Mouse (Mus musculus): ENCODE results near the gene Tle2. TPM values are rescaled to one million over a fixed set of nuclear protein-coding genes. Genes with fewer than 3 reads are reported as not detected.

Tle2 gene
- total RNA-seq, 2 experiments from 2014 or later, result 30.1 to 65.0 TPM

Other genes with a start within 250 kb of the Tle2 start
- gene Tbxa2r, start 245.8 kb upstream of the Tle2 start, total RNA-seq (2021), result 10 to 100 TPM; 53.2 to 53.9 TPM
- 1 to 10 TPM; 3.5 to 7.7 TPM for gene Gipc3, start 231.3 kb upstream of the Tle2 start, total RNA-seq (2021)
- gene Hmg20b, start 224.1 kb upstream of the Tle2 start, total RNA-seq (2021), result 10 to 100 TPM; 88.9 to 92.3 TPM
- 10 to 100 TPM; 16.7 to 22.7 TPM for gene Mfsd12, start 217.1 kb upstream of the Tle2 start, total RNA-seq (2021)
- 1 to 10 TPM; 1.0 to 3.1 TPM for gene 4930404N11Rik, start 208.7 kb upstream of the Tle2 start, total RNA-seq (2021)
- gene Fzr1, start 196.0 kb upstream of the Tle2 start, total RNA-seq (2021), result 10 to 100 TPM; 37.8 to 49.0 TPM
- 10 to 100 TPM; 48.9 to 54.0 TPM for gene Dohh, start 190.1 kb upstream of the Tle2 start, total RNA-seq (2021)
- gene Gm48551, start 190.1 kb upstream of the Tle2 start, total RNA-seq (2021), result 1 to 10 TPM; 1.1 to 1.7 TPM
- 1 to 10 TPM in 1 of 2 experiments, not detected in 1; 1.5 TPM for gene Gm48552, start 185.6 kb upstream of the Tle2 start, total RNA-seq (2021)
- gene Smim24, start 181.5 kb upstream of the Tle2 start, total RNA-seq (2021), result 1 to 10 TPM; 1.2 to 1.6 TPM
- 100 to 1,000 TPM in 1 of 2 experiments, 10 to 100 TPM in 1; 93.2 to 114 TPM for gene Nfic, start 118.9 kb upstream of the Tle2 start, total RNA-seq (2021)
- 1 to 10 TPM in 1 of 2 experiments, under 1 TPM in 1; 0.20 to 1.2 TPM for gene Celf5, start 91.9 kb upstream of the Tle2 start, total RNA-seq (2021)
- 100 to 1,000 TPM; 123 to 125 TPM for gene Ncln, start 78.2 kb upstream of the Tle2 start, total RNA-seq (2021)
- gene S1pr4, start 74.4 kb upstream of the Tle2 start, total RNA-seq (2021), result 1 to 10 TPM; 1.1 to 1.2 TPM
- 1 to 10 TPM; 1.0 to 1.3 TPM for gene Gna15, start 50.3 kb upstream of the Tle2 start, total RNA-seq (2021)
- gene Gna11, start 29.4 kb upstream of the Tle2 start, total RNA-seq (2021), result 10 to 100 TPM; 79.2 to 84.2 TPM
- 1,000 to 10,000 TPM in 1 of 2 experiments, 100 to 1,000 TPM in 1; 897 to 1,114 TPM for gene Aes, start 15.1 kb upstream of the Tle2 start, total RNA-seq (2021)
- 10 to 100 TPM; 19.2 to 38.3 TPM for gene Tle6, start 26.5 kb downstream of the Tle2 start, total RNA-seq (2021)
- 1 to 10 TPM in 1 of 2 experiments, under 1 TPM in 1; 0.70 to 1.1 TPM for gene BC025920, start 31.7 kb downstream of the Tle2 start, total RNA-seq (2021)
- 10 to 100 TPM; 17.6 to 20.8 TPM for gene Sirt6, start 53.2 kb downstream of the Tle2 start, total RNA-seq (2021)
- gene Ankrd24, start 54.0 kb downstream of the Tle2 start, total RNA-seq (2021), result 10 to 100 TPM; 19.2 to 19.7 TPM
- gene Gm10778, start 74.5 kb downstream of the Tle2 start, total RNA-seq (2021), result 1 to 10 TPM; 2.7 to 3.5 TPM
- 1 to 10 TPM; 5.1 to 5.7 TPM for gene Zfp433, start 130.3 kb downstream of the Tle2 start, total RNA-seq (2021)
- gene Gm3055, start 196.6 kb downstream of the Tle2 start, total RNA-seq (2021), result 1 to 10 TPM; 2.3 to 2.8 TPM
- gene Gm4767, start 237.6 kb downstream of the Tle2 start, total RNA-seq (2021), result 1 to 10 TPM; 1.6 to 2.1 TPM

All from adrenal gland, postnatal 36 days (tissue).